Mouse (Mus musculus): ENCODE data around the gene Mdm1.

DNA sequence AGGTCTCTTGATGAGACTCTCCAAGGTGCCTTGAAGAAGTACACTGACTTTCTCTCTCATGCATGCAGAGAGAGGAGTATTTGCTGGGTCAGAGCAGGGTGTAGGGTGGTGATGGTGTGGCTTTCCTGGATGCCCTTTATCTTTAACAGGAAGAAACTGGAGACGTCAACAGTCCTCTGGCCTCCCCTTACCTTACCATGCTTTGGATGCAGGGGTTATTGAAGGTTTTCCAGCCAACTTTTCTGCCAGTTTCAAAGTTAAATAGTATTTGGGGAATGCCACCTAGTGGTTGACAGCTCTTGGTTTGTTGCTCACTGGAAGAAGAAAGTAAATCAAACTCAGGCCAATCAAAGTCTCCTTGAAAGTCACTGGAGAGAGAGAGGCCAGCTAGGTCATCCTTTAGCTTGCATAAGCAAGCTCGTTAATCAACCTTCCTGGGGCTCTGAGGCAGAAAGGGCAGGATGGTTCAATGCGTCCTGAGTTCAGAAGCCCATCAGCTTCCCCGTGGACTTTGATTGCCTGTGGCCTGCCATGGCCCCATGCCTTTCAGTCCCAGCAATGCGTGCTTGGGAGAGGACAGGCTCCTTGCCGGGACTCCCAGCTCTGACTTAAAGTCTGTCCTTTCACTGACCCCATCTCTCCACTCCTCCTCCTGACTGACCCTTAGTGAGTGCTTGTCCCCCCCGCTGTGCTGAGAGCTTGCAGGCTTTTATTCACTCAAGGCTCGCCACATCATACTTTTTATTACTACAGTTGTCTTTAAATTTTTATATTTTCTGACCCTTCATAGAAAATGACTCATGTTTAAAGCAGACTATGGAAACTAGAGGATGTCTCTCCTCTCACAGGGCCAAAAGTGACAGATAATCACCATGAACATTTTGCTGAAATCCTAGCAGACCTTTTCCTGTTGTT lies 31.3 kb upstream of the Mdm1 start:
- TF ChIP-seq CTCF (IDR thresholded peaks at IDR 0.05; ENCODE audit: borderline replicate concordance, control insufficient read depth, extremely low read depth, insufficient read depth, low read length, poor library complexity) (no peak), POLR2A (IDR thresholded peaks at IDR 0.05; ENCODE audit: control insufficient read depth, extremely low read depth, insufficient read depth, low read length, poor library complexity) (no peak)

Measured in thymus, adult 2 months (tissue).